Mouse (Mus musculus) heart, adult 11 months (tissue): ENCODE results near the gene Manba.
A peak's percentile ranks its signal among the peaks of the same experiment; 100 is the strongest.
"Not testable (repeated sequence)": the region's sequence is repeated elsewhere in the genome, so short reads cannot be mapped to it uniquely, and the experiment has no call there.

Experiments
- DNase-seq: peaks from one replicate; pipeline ENCODE4 v3.0.0; 2022

Gene Manba

DNA sequence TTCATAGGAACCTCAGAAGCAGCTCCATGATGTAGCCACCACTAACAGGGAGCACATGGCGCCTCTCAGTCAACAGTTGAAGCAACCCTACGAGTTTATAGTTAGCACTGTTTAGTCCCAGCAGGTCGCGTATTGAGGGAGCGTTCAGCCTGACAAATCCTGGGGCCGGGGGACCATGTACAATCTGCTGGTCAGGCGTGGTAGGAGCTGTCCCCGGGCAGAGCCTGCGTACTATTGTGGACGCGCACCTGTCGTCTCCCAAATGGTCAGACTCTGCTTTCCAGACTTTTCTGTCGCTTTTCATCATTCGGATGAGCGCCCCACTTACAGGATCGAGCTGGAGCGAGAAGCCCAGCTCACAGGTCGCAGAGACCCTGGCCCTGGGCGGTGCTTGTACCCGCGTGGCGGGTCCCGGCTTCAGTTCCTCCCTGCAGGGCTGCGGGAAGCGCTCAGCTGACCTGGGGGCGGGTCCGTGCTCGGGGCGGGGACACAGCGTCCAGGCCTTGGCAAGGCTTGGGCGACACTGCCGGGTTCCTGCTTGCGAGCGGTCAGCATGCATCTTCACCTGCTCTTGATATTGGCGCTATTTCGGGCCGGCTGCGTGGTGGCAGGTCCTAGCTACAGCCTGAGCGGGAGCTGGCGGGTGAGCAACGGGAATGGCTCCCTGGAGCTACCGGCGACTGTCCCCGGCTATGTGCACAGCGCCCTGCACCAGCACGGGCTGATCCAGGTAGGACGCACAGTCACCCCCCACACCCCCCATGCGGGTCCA, at the start of gene Manba:
Gene Manba, plus strand, starts transcription at position 484 of the 772 bp plus-strand sequence.
- DNase-seq: peak; percentile 99

DNA sequence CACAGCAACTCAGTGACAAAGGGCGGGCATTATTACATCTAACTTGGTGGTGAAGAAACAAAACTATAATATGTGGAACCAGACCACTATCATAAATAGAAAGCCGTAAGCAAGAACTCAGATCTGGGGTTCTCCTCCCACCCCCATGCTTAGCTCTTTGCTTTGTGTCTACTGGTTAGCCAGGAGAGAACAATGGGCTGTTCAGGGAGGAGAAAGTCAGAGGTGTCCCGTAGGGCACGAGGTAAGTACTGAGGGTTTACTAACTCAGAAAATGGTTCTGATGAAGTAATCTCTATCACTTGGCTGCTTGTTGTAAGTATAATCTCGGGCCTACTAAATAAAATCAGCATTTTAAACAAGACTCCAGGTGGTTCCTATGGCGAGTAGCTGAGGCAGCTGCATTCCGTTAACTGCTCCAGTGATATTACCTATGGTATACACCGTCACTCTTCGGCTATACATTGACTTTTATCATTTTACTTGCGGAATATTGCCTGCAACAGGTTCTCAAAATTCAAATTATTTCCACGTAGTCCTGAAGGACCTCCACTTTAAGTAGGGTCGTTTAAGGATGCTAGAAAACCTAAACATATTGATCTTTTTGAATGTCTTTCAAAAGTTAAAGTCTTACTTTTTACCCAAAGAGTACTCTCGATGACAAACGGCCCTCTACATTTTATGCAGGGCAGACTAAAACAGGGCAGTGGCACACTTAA, 48.4 kb upstream of the Manba start:
- DNase-seq: no peak

DNA sequence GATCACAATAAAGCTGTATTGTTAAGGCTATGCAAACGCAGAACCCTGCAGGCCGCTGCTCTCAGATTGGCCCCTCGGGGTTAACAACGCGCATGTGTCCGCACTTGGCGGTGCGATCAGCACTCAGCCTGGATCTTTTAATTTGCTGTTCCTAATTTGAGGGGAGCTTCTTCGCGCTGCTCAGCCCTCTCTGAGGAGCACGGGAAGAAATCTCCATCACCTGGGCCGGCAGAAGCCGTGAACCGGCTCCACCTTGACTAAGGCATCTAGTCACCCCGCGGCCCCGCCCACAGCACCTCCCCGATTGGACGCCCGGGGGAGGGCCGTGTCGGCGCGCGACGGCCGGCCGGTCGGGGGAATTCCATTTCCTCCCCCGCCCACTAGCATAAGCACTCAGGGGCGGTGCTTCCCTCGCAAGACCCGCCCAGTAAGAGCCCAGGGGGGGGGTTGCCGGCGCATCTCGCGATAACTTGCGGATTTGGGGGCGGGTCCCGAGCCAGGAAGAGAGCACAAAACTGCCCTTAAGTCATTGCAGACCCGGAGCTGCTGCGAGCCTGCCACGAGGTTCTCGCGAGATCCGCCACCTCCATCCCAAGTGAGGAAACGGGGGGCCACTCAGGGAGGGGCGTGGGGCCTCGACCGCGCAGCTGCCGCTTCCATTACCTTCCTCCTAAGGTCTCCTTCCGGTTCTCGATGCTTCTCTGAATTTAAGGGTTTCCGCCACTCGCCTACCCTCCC, 47.5 kb upstream of the Manba start, which contains the start of gene Ube2d3:
Gene Ube2d3, plus strand, starts transcription at position 392 of the 738 bp plus-strand sequence.
- DNase-seq: peak; percentile 100

DNA sequence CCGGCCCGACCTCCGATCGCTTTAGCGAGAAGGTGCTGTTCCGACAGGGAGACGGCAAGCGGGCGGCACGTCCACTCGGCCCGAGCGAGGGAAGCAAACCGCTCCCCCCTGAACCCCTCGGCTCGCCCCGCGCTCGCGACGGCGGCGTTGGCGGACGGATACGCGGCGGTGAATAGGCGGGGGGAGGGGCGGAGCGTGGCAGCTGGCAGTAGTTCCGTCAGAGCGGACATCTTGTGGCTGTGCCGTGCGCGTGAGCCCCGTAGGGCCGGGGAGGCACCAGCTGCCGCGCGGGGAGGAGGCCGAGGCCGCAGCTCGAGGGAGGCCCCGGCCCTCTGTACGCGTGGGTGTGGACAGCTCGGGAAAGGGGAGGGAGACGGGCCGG, 46.9 kb upstream of the Manba start:
- peak; percentile 99 for DNase-seq

DNA sequence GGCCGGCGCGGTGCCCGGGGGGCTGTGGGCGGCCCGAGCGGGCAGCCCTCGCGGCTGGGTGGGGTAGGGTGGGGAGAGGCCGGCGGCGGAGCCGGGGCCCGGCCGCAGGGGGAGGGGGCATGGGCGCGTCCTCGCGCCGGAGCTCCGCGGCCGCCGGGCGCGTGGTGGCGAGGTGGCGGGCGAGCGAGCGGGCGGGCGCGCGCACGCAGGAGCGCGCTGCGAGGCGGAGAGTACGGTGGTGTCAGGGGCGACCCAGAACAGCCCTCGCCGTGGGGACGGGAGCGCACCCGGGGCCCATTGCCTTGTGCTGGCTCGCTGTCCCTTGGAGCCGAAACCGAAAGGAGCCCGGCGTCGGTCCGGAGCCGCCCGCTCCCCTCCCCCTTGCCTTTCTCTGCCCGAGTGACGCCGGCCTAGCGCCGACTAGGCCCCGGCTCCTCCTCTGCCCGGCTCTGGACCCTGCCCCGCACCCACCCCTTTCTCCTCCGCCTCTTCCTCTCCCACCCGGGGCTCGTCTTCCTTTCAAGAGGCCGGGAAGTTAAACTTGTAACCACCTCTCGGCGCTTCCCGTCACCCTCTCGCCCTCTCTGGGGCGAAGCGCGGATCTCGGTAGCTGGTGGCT, 46.4 kb upstream of the Manba start:
- peak; percentile 99 for DNase-seq

DNA sequence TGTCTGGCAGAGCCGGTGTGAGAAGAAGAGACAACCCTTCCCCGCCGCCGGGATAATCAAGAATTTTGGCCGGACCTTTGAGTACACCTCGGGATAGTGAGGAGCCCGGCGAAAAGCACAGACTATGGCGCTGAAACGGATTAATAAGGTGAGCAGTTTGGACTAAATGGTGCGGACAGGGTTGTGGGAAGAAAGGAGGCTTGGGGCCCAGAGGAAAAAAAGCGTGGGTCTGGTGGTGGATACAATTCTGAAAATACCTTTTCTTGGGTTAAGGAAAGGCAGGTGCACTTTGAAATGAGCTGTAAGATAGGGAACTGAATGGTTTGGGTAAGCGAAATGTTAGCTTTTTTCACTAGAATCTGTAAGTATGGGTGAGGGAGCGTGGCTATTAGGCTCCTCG, 45.8 kb upstream of the Manba start:
- no peak for DNase-seq

DNA sequence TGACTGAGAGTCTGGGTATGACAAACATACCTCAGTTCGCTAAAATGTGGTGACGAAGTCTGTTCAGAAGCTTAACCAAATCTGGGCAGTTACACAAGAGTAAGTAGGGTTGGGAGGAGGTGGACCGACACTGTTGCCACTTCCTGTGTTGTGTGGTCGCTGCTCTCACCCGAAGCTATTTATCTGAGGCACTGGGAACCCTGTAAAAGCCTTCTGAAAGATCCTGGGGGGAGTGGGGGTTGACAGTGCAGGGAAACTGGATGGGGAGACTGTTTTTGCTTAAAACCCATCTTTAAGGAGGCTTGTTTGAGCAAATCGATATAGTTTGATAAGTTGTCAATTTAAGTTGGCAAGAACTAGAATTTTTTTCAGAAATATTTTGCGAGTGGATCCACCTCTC, 45.2 kb upstream of the Manba start:
- DNase-seq: peak; percentile 92

DNA sequence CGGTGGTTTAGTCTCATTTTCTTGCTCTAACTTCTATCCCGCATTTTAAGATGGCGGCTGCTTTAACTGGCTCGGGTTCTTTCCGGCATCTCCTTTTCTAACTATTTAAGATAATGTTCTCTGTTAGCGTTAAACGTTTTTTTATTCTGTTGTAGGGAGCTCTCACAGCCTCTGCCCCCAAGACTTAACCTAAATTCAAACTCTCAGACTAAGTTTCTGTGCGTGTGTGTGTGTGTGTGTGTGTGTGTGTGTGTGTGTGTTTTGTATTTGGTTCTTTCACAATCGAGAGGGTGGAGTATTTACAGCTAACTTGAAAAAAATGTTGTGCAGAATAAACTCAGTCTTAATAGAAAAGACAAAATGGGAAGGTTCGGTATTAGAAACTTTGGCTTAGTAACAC, 44.8 kb upstream of the Manba start:
- no peak for DNase-seq

DNA sequence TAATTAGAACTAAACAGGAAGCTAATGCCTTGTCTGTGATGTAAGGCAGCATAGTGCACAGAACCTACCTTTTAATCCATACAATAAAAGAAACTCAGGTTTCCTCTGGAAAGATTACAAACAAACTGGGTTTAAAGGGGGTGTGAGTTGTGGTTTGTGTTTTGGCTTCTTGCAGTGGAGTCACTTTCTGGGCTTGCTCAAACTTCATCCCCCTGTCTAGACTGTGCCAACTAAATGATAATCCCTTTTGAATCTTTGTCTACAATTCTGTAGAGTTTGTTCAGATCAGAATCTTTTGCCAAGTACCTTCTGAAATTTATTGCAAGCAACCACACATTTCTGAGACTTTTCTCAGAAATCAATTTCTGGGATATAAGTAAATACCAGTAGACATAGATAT, 40.5 kb upstream of the Manba start:
- DNase-seq: no peak

DNA sequence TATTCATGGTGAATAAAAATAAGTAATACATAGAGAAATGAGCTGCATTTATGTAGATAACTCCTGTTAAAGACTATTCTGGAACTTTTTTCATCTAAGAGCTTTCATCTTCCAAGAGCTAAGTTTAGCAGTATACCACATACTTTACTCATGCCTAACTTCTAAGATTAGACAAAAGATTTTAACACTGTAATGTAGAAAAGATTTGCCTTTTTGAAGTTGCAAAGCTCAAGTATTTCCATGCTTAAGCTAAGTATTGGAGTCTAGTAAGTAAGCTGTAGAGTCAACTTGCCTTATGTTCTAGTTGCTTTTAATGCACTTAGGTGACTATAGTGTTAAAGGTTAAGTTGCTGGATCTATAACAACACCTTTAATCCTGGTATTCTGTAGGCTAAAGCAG, 26.4 kb upstream of the Manba start:
- DNase-seq: no peak

DNA sequence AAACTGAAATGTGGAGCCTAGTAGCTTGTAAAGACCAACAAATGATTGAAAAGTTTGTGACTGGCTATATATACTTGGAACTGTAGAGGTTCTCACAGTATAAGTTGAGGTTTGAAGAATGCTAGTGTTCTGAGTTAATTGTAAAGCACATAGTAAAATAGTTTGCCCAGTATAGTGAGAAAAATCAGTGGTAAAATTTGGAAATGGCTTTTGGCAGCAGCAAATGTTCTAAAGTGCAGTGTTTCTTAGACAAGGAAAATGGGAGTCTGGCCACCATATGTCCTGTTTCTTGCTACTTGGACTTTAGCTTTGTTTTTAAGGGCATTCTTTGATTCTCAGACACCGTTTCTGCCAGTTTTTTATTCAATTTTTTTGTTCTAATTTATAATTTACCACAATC, 17.0 kb upstream of the Manba start:
- no peak for DNase-seq

DNA sequence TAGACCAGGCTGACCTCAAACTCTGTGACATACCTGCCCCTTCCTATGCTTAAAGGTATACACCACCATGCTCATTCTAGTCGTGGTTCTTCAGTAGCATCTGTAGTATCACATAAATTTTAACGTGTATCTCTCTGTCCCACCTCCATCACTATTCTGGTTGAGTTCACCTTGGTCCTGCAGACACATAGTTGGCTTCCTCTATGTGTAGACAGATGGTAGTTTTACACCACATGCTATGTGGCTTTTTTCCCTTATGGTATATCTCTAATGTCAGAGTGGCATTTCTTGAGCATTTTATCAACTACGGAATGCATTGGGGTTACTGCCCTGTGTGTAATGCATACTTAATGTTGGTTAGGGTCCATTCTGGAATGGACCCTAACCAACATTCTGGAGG, 16.3 kb upstream of the Manba start:
- no peak for DNase-seq

DNA sequence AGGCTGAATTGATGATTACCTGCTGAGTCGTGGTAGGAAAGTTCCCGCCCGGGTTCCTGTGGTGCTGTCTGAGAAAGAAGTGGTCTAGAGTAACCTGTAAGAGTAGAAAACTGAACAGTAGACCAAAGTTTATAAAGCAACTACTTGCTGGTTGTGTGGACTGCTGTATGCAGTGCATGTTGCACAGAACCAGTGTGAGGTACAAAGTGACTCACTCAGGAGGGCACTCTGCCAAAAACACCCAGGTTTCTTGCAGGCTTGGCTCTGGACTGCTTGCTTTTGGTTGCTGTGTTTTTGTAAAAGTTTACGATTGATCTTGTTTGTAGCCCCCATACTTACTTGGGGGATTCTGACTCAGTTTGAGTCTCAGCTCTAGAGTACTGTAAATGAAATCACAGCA, 15.4 kb upstream of the Manba start:
- no peak for DNase-seq

DNA sequence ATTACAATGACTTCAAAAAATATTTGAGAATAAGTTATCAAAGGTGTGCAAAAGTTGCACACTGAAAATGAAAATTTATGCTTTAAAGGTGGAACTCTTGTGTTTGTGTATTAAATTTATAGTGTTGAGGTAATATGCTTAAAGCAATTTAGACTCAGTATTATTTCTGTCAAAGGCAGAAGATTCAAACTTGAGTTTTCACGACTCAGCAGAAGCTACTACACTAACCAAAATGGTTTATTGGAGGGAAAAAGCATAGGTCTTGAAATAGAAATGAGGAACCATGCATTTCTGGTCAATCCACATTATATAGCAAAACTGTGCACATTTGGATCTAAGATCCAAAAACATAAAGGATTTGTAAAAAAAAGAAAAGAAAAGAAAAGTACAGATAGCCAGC, 14.6 kb upstream of the Manba start:
- no peak for DNase-seq

DNA sequence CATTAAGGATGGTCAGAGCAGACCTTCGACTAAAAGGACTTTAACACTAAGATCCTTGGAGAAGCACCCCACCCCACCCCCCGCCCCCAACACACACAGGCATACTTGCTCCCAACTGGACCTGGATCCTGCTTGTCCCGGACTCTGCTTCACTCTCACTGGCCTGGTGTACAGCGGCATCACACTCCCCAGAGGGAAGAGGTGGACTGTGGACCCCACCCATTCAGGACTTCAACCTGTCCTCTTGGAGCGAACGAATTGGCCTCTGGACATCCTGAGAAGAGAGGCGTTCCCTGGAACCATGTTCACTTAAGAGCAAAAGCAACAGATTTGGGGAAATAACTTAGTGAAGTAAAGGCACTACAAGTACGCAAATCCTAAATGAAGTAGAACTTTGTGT, 10.4 kb upstream of the Manba start:
- no peak for DNase-seq

DNA sequence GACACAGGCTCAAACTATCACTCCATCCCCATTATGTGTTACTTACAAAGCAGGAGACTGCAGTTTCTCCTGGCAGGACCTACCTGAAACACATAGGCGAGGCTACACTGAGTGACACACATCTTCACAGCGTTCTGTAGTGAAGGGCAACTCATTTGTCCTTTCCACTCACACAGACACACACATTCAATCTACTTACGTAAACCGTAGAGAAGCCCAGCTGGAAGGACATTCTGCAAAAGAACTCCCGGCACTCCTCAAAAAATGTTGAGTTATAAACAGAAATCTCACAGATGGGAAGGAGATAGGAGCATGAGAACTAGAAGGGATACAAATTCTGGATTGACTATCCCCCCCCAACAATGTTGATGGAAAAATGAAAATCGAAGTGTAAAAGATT, 9.1 kb upstream of the Manba start:
- no peak for DNase-seq

DNA sequence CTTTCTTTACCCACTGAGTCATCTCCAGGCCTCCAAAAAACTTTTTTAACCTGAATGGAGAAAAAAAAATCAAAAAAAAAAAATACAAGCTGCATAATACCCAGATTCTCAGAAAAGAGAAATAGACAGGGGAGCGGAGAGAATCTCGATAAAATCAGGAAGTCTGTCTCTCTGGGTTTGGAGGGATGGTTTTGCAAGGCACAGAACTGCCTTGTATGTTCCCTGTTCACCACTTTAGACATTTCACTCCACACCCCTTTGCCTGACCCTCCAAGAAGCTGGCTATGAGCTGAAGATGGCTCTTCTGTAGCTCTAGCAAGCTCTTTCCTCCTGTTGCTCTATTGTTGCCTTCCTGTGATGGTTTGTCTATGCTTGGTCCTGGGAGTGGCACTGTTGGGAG, 8.4 kb upstream of the Manba start:
- DNase-seq: no peak

DNA sequence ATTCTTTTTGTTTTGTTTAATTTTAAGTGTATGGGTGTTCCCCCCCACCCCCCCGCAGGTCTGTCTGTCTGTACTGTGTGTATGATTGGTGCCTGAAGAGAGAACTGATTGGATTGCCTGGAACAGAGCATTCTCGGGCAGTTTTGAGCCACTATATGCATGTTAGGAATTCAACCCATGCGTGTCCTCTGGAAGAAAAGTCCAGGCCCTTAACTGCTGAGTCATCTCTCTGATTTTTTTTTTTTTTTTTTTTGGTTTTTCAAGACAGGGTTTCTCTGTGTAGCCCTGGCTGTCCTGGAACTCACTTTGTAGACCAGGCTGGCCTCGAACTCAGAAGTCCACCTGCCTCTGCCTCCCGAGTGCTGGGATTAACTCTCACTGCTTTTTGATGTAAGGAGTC, 6.3 kb upstream of the Manba start:
- not testable (repeated sequence) for DNase-seq

DNA sequence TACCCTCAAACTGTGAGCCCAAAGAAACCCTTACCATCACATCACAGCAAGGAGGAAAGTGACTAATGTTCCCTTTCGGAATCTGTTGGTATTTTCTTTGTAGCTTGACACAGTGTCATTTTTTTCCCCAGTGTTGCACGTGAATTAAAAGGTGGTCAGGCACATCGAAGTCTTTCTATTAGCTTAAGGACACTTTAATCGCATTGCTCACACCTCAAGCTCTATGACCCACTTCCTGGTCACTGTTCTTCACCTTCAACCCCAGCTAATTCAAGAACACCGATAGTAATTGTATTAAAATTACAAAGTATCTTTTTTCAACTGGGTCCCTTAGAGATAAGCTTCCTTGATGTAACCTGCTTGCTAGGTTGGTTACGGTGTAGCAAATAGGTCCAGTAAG, 4.6 kb upstream of the Manba start:
- DNase-seq: no peak

DNA sequence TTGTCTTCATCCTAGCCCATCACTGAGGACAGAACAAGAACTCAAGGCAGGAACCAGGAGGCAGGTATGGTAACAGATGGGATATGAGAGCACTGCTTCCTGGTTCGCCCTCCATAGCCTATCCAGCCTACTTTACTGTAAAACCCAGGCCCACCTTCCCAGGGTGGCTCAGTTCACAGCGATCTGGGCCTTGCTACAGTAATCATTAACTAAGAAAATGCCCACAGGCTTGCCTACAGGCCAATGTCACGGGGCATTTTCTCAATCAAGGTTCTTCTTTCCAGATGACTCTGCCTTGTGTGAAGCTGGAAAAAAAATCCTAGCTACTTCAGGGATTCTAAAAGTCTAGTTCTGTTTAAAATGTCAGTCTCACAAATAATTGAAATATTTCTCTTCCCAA, 3.8 kb upstream of the Manba start:
- DNase-seq: no peak

DNA sequence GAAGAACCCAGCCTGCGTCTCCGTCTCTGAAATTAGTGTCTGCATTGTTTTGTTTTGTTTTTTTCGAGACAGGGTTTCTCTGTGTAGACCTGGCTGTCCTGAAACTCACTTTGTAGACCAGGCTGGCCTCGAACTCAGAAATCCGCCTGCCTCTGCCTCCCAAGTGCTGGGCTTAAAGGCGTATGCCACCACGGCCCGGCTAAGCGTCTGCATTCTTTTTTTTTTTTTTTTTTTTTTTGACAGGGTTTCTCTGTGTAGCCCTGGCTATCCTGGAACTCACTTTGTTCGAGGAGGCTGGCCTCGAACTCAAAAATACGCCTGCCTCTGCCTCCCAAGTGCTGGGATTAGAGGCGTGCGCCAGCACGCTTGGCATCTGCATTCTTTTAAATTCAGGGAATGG, 761 bp upstream of the Manba start:
- DNase-seq: not testable (repeated sequence)

DNA sequence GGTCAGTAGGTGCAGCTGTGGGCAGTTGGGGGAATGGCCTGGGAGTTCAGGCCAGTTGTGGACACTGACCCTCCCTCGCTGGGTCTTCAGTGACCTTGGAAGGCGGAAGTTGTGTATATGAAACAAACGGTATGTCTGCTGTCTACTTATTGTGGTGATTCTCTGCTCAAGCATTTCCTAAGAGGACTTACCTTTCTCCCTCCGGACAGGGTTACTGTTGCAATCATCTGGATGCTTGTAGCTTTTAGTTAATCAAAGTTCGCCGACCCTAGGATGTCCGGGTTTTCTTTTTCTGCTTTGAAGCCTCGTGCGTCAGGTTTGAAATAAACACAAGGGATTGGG, 460 bp downstream of the Manba start:
- DNase-seq: no peak

DNA sequence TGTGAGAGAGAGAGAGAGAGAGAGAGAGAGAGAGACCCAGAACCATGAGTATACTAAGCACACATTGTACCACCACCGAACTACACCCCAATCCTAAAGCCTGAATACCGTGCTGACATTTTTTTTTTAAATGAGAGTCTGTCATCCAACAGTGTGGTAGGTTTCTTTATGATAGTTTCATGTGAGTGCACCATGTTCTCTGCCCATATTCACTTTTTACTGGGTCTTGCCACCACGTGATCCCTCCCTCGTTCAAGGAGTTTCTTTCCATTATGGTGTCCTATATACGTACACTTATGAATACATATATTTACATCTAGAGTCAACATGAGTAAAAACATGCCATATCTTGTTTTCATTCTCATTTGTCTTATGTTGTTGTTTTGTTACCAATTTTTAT, 940 bp downstream of the Manba start:
- DNase-seq: no peak

DNA sequence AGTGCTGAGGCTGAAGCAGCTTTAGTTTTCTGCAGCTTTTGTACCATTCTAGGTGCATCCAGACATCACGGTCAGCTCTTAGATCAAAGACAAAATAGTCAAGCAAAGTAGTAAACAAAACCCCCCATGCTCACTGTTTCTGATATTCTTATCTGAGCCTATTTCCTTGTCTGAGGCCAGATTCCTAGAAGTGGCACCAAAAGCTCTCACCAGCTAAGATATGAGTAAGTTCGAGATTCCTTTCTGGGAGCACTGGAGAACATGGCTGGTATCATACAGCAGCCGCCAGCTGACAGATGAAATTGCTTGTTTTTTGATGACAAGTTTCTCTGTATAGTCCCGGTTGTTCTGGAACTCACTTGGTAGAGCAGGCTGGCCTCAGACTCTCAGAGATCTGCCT, 2.4 kb downstream of the Manba start:
- DNase-seq: no peak
